Mouse (Mus musculus): Measurements from ENCODE around the gene Acadsb. TPM values are rescaled to one million over a fixed set of nuclear protein-coding genes. Genes with fewer than 3 reads are reported as not detected.

The Acadsb gene
- total RNA-seq, 1 experiment from 2014 or later: 37.9 TPM

DNA sequence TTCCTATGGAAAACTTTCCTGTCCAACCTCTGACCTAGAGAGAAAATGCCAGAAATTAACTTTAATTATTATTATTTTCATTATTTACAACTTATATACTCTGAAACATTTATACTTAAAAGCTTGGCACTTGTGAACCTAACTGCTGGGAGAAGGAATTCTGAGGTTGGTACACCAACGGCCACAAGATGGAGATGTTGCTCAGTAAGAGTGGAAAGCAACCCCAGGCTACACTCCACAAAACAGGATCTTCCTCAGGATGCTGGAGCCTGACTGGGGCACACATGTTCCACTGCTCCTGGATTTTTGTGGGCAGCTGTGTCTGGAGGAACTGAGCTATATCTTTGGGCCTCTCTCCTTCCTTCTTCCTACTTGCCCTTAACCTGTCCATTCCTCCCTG is 21.8 kb downstream of the Acadsb start:
- no peak for ATAC-seq (replicated peaks in 1 of 2; ENCODE audit: insufficient read depth in 1 of 2, low FRiP score in 2 of 2, low TSS enrichment in 1 of 2, low read depth in 1 of 2, poor library complexity in 2 of 2, severe bottlenecking in 2 of 2)

DNA sequence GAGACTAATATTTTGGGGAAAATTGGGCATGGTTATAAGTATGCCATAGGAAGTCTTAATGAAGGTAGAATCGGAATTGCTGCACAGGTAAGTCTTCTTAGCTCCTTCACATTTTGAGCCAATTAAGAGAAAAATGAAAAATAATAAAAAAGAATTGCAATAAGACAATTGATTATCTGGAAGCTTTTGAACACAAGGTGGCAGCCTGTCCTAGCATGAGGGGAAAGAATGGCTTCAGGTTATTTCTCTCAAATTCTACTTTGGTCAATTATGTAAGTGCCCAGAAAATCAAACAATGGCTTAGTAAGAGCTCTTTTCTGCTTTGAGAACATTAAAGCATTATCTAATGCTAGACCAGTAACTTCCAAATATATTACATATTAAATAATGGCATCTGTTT is 23.9 kb downstream of the Acadsb start:
- ATAC-seq (replicated peaks in 1 of 2; ENCODE audit: insufficient read depth in 1 of 2, low FRiP score in 2 of 2, low TSS enrichment in 1 of 2, low read depth in 1 of 2, poor library complexity in 2 of 2, severe bottlenecking in 2 of 2): no peak

DNA sequence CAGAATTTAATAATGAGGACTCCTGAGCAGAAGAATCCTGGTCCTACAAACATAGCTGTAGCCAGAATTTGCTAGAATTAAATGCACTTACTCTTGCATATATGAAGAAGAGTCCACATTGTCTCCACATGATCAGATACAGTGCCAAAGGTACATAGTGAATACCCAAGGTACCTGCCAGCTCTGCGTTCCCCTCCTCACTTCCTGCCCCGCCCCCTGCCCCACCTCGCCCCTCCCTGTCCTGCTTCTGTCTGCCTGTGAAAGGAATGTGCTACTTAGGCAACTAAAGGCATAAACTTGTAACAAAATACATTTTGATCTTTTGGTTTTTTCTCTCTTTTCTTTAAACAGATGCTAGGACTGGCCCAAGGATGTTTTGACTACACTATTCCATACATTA is 26.6 kb downstream of the Acadsb start:
- no peak for ATAC-seq (replicated peaks in 1 of 2; ENCODE audit: insufficient read depth in 1 of 2, low FRiP score in 2 of 2, low TSS enrichment in 1 of 2, low read depth in 1 of 2, poor library complexity in 2 of 2, severe bottlenecking in 2 of 2)

DNA sequence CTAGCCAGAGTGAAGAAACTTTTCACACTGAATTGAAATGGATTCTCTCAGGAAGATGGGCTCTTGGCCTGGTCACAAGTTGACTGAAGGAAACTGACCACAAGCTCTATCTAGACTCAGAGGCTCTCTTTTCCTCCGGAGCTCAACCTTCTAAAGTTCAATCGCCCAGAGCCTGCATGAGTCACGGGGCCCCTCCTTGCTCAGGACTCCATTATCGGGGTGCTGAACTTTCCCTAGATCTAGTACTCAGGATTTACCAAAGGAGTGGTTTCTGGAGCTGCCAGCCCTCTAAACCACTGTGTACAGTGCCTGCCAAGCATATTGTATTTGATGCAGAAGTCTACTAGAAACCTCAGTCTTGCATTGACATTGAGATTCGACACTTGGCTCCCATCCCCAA is 46.3 kb downstream of the Acadsb start:
- no peak for ATAC-seq (replicated peaks in 1 of 2; ENCODE audit: insufficient read depth in 1 of 2, low FRiP score in 2 of 2, low TSS enrichment in 1 of 2, low read depth in 1 of 2, poor library complexity in 2 of 2, severe bottlenecking in 2 of 2)

DNA sequence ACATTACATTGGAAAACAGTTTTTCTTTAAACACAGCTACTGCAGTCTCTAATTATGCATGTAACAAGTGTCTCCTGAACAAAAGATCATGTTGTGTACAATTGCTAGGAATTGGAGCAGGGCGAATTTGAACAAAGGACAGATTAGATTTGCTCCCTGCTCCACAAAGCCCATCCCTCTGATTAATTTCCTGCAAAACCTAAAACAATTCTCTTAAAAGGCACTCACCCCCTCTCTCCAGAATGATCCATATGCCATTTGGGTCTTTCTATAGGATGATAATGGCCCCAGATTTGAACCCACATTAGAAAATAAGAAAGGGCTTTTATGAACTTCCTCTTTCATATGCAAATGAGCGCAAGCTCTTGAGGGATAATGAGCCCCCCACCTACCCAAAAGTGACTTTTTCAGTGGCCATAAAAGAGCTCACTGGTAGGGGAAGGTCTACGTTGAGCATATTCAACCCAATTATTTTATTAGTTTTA is 54.8 kb downstream of the Acadsb start:
- no peak for ATAC-seq (replicated peaks in 1 of 2; ENCODE audit: insufficient read depth in 1 of 2, low FRiP score in 2 of 2, low TSS enrichment in 1 of 2, low read depth in 1 of 2, poor library complexity in 2 of 2, severe bottlenecking in 2 of 2)

DNA sequence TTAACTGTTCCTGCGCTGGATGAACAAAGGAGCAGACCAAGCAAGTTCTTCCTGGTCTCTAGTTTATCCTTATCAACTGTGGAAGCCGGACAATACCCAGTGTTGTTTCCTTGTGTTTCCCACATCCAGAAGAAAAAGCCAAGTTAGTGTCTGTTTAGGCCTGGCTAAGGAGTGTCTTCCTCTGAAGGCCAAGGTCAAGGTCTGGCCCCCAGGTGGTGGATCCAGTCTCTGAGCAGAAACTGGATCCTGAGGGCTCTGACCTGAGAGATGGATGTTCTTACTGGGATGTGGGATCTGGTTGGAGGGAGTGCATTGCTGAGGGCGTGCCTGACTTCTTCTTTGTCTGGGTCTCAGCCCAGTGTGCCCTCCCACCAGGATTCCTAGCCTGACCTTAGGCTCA is 55.3 kb downstream of the Acadsb start:
- no peak for ATAC-seq (replicated peaks in 1 of 2; ENCODE audit: insufficient read depth in 1 of 2, low FRiP score in 2 of 2, low TSS enrichment in 1 of 2, low read depth in 1 of 2, poor library complexity in 2 of 2, severe bottlenecking in 2 of 2)

DNA sequence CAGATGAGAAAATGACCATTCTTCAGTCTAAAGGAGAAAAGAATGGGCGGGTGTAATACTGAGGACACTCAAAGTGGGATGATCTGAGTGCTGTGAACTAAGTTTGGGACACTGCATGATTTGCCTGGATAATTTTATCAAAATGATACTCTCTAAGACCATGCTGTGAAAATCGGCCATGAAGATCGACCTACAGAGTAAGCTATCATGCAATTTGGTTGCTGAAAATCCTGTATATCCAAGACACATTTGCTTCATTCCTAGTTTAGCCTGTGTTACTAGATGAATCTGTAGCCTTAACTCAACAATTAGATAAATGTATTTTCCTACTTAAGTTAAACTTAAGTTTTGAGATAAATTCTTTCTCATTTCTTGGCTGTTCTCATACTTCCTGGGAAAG is 56.9 kb downstream of the Acadsb start:
- ATAC-seq (replicated peaks in 1 of 2; ENCODE audit: insufficient read depth in 1 of 2, low FRiP score in 2 of 2, low TSS enrichment in 1 of 2, low read depth in 1 of 2, poor library complexity in 2 of 2, severe bottlenecking in 2 of 2): no peak

DNA sequence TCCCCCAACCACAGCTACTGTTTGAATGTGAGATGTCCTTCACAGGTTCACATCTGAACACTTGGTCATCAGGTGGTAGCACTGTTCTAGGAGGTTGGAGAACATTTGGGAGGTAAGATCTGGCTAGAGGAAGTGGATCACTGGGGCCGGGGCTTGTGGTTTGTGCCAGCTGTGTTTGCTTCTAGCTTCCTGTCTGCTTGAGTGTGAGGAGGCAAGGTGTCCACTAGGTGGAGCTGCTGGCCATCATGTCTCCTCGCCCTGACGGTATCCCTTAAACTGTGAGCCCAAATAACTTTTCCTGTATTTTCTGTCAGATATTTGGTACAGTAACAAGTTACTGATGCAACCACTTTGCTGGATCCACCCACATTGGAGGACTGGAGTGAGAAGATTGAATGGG is 59.1 kb downstream of the Acadsb start:
- ATAC-seq (replicated peaks in 1 of 2; ENCODE audit: insufficient read depth in 1 of 2, low FRiP score in 2 of 2, low TSS enrichment in 1 of 2, low read depth in 1 of 2, poor library complexity in 2 of 2, severe bottlenecking in 2 of 2): peak in 1 of 2 experiments; percentile 7; a peak in 1 of 4 replicates

DNA sequence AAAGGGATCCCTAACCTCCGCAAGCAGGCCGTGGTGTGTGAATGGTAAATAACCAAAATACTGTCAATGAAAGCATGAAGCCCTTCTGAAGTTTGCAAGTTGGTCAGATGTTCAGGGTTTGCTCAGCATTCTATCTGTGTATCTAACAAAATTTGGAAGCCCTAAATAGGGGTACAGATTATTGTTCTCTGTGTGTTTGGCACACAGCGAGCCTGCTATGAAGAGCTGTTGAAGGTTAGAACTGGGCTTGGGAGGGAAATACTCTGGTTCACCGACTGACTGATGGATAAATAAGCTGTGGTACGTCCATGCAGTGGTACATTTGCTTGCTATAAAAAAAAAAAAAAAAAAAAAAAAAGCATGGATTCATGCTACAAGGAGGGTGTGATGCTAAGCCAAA is 61.1 kb downstream of the Acadsb start:
- no peak for ATAC-seq (replicated peaks in 1 of 2; ENCODE audit: insufficient read depth in 1 of 2, low FRiP score in 2 of 2, low TSS enrichment in 1 of 2, low read depth in 1 of 2, poor library complexity in 2 of 2, severe bottlenecking in 2 of 2)

DNA sequence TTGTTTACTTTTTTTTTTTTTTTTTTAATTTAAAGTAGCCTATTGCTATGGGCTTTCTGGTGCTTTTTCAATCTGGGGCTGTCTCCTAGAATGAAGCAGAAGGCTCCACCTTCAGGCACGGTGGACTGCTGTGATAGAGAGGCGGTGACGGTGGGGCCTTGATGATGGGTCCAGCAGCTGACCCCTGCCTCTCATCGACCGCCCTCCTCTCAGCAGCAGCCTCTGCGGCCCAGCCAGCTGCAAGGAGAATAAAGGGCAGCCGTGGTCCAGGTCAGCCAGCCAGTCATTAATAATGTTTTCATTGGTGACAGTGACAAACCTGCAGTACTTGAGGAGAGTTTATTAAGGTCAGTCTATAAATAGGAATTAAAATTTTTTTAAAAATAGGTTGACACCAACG is 66.7 kb downstream of the Acadsb start:
- ATAC-seq (replicated peaks in 1 of 2; ENCODE audit: insufficient read depth in 1 of 2, low FRiP score in 2 of 2, low TSS enrichment in 1 of 2, low read depth in 1 of 2, poor library complexity in 2 of 2, severe bottlenecking in 2 of 2): no peak

DNA sequence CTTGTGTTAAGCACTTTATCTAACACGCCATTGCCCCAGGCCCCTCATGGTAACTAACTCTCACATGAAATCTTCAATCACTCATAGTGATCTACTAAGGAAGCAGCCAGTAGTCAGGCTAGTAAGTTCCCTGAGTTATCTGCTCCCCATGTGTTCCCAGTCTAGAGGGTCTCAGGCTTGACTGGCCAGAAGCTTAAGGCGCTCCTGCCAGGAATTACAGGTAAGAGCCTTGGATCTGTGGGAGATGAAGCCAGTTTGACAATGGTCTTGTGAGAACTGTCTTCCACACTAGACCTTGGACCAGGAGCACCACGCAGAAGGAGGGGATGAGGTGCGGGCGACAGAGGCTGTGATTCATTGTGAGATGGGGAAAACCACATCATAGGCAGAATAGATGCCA is 68.0 kb downstream of the Acadsb start:
- no peak for ATAC-seq (replicated peaks in 1 of 2; ENCODE audit: insufficient read depth in 1 of 2, low FRiP score in 2 of 2, low TSS enrichment in 1 of 2, low read depth in 1 of 2, poor library complexity in 2 of 2, severe bottlenecking in 2 of 2)

Other genes with a start within 250 kb of the Acadsb start
- gene 5430419D17Rik, start 236.2 kb upstream of the Acadsb start, total RNA-seq (2017): not detected in 2 replicates
- not detected in 2 replicates for gene Cuzd1, start 88.3 kb upstream of the Acadsb start, total RNA-seq (2017)
- not detected in 2 replicates for gene Fam24b, start 81.1 kb upstream of the Acadsb start, total RNA-seq (2017)
- not detected in 2 replicates for gene Fam24a, start 76.7 kb upstream of the Acadsb start, total RNA-seq (2017)
- 6.6 and 15.8 TPM in 2 replicates for gene 2310057M21Rik, start 47.8 kb upstream of the Acadsb start, total RNA-seq (2017)
- 15.2 and 32.3 TPM in 2 replicates for gene Pstk, start 39.5 kb upstream of the Acadsb start, total RNA-seq (2017)
- 24.6 and 25.1 TPM in 2 replicates for gene Ikzf5, start 80 bp upstream of the Acadsb start, total RNA-seq (2017)
- gene Hmx3, start 132.3 kb downstream of the Acadsb start, total RNA-seq (2017): not detected in 2 replicates
- not detected in 2 replicates for gene Hmx2, start 138.2 kb downstream of the Acadsb start, total RNA-seq (2017)
- 65.0 and 78.4 TPM in 2 replicates for gene Bub3, start 149.6 kb downstream of the Acadsb start, total RNA-seq (2017)